Mouse (Mus musculus): ENCODE results near the gene Pip4k2c.
"Not testable (repeated sequence)": the region's sequence is repeated elsewhere in the genome, so short reads cannot be mapped to it uniquely, and the experiment has no call there.

The Pip4k2c gene

GRCm38 (mm10) chr10:127170837-127171272, 40.5 kb downstream of the Pip4k2c start:
- DNase-seq (ENCODE audit: low read depth in 2 of 2, low spot score in 2 of 2), result peak; percentile 84 to 85

DNA sequence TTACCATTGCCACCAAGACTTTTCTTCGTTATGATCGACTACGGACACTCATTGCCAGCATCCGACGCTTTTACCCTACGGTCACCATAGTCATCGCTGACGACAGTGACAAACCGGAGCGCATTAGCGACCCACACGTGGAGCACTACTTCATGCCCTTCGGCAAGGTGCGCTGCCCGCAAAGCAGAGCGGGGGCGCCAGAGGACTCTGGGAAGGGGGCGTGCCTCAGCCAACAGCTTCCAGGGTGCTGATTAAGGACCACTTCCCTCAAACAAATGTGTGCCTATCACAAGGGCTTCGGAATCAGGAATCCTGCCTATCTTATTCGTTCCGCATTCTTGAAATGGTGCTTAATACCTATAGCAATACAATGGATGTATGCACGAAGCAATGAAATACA, 41.4 kb downstream of the Pip4k2c start:
- no peak for DNase-seq (ENCODE audit: low read depth in 2 of 2, low spot score in 2 of 2)

GRCm38 (mm10) chr10:127167614-127168192, 43.7 kb downstream of the Pip4k2c start:
- DNase-seq (ENCODE audit: low read depth in 2 of 2, low spot score in 2 of 2), result peak in 1 of 2 experiments; percentile 32

DNA sequence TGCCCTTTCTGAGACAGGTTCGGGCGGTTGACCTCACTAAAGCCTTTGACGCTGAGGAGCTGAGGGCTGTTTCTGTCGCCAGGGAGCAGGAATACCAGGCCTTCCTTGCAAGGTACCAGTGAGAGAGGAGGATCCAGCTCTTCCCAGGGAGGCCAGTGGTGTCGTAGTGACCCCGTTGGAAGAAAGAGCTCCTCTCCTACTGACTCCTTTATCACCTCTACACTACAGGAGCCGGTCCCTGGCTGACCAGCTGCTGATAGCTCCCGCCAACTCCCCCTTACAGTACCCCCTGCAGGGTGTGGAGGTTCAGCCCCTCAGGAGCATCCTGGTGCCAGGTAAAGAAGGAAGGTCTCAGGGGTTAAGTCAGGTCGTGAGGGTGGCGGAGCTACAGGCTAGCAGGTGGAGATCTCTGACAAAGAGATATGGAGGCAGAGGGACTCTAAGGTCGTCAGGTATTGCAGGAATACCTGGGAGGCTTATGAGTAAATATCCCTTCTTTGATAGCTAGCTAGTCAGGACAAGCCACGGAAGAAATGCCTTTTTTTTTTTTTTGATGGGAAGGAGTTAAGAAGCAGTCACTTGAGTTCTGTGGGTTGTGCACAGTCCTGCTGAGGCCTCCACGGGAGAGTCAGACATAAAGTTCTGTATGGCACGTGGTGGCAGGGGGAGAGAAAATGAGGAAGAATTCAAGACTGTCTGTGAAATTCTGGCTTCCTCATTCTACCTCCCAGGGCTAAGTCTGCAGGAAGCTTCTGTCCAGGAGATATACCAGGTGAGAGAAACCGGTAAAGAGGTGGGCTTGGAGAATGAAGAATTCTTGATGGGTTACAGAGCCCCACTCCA, 44.4 kb downstream of the Pip4k2c start:
- DNase-seq (ENCODE audit: low read depth in 2 of 2, low spot score in 2 of 2), result no peak

GRCm38 (mm10) chr10:127166404-127166715, 45.0 kb downstream of the Pip4k2c start:
- no peak for DNase-seq (ENCODE audit: low read depth in 2 of 2, low spot score in 2 of 2)

DNA sequence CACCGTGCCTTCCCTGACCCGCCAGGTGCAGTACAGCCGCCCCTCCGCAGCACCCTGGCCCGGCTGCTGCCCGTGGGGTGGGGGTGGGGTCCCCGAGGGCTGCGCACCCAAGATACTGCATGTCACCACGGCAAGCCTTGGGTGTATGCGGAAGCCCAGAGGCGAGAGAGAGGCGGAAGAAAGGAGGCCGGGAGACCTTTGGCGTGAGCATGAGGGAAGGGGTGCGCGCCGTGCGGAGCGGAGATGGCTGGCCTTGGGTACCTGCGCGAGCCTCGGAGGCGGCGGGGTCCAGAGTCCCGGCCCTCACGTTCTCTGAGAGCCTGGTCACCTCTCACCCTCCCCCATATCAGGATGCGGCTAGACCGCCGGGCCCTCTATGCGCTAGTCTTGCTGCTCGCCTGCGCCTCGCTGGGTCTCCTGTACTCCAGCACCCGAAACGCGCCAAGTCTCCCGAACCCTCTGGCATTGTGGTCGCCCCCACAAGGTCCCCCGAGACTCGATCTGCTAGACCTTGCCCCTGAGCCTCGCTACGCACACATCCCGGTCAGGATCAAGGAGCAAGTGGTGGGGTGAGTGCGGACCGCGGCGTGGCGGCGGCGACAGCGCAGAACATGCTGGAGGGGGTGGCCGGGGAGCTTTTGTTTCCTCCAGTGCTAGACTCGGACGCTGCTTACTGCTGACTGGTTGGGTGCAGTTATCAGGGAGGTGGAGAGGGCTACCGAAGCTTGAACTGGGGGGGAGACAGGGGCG, 45.6 kb downstream of the Pip4k2c start:
- DNase-seq (ENCODE audit: low read depth in 2 of 2, low spot score in 2 of 2), result peak; percentile 71

GRCm38 (mm10) chr10:127165354-127165653, 46.1 kb downstream of the Pip4k2c start:
- no peak for DNase-seq (ENCODE audit: low read depth in 2 of 2, low spot score in 2 of 2)

GRCm38 (mm10) chr10:127164631-127165353, 46.6 kb downstream of the Pip4k2c start, which contains the start of gene B4galnt1:
Gene B4galnt1, plus strand, starts transcription at chr10:127165225.
- DNase-seq (ENCODE audit: low read depth in 2 of 2, low spot score in 2 of 2), result peak; percentile 86

DNA sequence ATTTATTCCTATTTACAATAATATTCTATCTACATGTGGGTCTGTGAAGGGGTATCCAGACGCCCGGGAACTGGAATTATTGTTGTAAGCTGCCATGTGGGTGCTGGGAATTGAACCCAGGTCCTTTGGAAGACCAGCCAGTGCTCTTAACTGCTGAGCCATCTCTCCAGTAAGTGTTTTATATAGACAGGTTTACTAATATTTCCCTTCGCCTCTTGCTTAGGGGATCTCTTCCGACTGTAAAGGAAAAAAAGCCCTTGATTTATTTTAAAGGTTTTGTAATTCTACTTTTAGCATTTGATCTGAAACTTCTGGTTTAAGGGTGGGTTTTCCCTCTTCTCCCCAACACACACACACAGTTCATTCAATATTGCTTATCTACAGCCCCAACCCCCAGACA, 47.2 kb downstream of the Pip4k2c start:
- no peak for DNase-seq (ENCODE audit: low read depth in 2 of 2, low spot score in 2 of 2)

GRCm38 (mm10) chr10:127162771-127163261, 48.6 kb downstream of the Pip4k2c start:
- DNase-seq (ENCODE audit: low read depth in 2 of 2, low spot score in 2 of 2), result peak; percentile 82 to 85

- no peak for DNase-seq (ENCODE audit: low read depth in 2 of 2, low spot score in 2 of 2)
Measured at GRCm38 (mm10) chr10:127160728-127161127, 50.7 kb downstream of the Pip4k2c start.

DNA sequence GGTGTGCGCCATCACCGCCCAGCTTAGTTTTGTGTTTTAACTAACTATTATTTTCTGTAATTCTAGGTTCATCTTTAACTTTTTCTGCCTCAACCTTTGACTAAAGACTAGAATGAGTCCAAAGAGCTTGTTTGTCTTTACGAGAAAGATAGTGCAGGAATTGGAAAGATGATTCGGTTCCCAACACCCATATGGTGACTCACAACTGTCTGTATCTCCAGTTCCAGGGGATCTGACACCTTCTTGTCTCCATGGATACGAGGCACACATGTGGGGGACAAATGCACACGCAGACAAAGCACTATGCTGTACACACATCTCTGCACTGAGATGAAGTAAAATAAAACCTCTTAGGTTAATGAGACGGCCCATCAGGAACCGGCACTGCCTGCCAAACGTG, 51.3 kb downstream of the Pip4k2c start:
- no peak for DNase-seq (ENCODE audit: low read depth in 2 of 2, low spot score in 2 of 2)

- no peak for DNase-seq (ENCODE audit: low read depth in 2 of 2, low spot score in 2 of 2)
Measured at GRCm38 (mm10) chr10:127158471-127158870, 52.9 kb downstream of the Pip4k2c start.

DNA sequence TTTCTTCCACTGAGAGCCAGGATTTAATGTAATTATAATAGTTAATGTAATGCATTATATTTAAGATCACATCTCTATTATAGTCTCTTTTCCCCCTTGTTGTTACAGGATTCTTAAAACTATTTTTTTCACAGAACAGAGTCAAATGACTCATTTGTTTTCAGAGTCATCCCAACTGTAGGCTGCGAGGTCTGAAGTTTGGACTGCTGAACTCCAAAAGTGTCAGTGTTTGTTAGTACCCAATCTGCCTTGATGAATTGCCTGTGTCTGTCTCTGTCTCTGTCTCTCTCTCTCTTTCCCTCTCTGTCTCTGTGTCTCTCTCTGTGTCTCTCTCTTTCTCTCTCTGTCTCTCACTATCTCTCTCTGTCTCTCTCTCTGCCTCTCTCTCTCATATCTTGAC, 54.9 kb downstream of the Pip4k2c start:
- DNase-seq (ENCODE audit: low read depth in 2 of 2, low spot score in 2 of 2), result no peak

GRCm38 (mm10) chr10:127156089-127156488, 55.3 kb downstream of the Pip4k2c start:
- DNase-seq (ENCODE audit: low read depth in 2 of 2, low spot score in 2 of 2), result no peak

- DNase-seq (ENCODE audit: low read depth in 2 of 2, low spot score in 2 of 2), result no peak
Measured at GRCm38 (mm10) chr10:127154652-127155051, 56.7 kb downstream of the Pip4k2c start.

DNA sequence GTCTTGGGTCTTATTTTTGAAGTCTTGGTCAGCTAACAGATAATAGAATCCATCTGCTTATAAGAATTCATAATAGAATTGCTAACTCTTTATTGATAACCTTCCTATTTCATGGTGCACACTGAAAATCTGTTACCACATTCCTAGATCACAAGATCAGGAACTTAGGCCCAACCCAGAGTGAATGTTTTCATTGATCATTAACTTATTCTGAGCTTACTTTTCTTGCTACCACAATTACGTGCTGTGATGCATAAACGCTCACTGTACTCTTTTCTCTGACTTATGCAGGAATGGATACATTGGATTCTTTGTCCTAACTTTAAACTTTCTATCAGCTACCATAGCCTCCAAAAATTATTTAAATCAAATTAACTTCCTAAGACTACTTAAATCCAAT, 57.1 kb downstream of the Pip4k2c start:
- DNase-seq (ENCODE audit: low read depth in 2 of 2, low spot score in 2 of 2), result no peak

DNA sequence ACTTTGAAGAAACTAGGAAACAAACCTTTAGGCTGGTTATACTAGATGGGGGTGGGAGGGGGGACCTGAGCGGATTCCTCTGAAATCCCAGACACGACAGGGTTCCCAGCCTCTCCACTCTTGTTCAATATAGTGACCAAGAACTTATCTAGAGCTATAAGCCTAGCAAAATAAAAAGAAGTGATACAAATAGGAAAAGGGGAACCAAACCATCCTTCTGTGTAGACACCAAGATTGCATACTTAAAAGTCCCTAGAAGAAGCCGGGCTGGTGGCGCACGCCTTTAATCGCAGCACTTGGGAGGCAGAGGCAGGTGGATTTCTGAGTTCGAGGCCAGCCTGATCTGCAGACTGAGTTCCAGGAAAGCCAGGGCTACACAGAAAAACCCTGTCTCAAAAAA, 58.1 kb downstream of the Pip4k2c start:
- DNase-seq (ENCODE audit: low read depth in 2 of 2, low spot score in 2 of 2), result no peak

DNA sequence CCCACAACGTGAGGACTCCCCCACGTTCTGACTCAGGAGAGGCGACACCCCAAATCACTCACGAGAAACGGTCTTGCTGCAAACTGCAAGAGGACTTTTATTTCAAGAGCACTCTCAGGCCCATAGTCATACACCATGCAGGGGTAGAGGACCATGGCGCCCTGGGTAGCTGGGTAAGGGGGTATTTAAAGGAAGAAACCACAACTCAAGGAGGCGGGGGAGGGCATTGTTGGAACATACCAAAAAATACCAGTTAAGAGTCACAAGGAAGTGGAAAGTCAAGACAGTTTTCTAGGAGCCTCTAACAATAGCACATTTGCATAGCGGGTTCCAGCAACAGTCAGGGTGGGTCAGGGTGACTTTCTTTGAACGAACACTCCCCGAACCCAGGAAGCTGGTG, 58.8 kb downstream of the Pip4k2c start:
- DNase-seq (ENCODE audit: low read depth in 2 of 2, low spot score in 2 of 2), result not testable (repeated sequence)

- DNase-seq (ENCODE audit: low read depth in 2 of 2, low spot score in 2 of 2), result not testable (repeated sequence)
Measured at GRCm38 (mm10) chr10:127151233-127151632, 60.2 kb downstream of the Pip4k2c start.

DNA sequence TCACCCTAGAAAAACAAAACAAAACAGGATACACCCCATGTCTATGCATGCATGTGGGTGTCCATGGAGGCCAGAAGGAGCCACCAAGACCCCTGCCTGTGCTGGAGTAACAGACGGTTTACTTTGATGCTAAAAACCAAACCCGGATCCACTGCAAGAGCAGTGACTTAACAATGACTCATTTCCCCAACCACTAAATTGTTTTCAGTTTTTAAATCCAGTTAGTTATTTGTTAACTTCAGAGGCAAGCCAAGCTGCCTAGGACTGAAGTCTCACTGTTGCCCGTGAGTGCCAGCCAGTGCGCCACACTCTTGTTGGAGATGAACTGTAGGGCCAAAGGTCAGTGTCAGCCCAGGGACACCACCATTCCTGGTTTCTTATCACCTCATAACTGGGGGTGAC, 60.9 kb downstream of the Pip4k2c start:
- peak; percentile 30 to 54 for DNase-seq (ENCODE audit: low read depth in 2 of 2, low spot score in 2 of 2)

Data from CD8-positive naive resting alpha-beta T cell, adult 2 months (primary cell).